Mouse (Mus musculus) hindbrain, embryonic 14.5 days (tissue): ENCODE data around the gene Nampt. TPM values are rescaled to one million over a fixed set of nuclear protein-coding genes. Genes with fewer than 3 reads are reported as not detected.

Experiments
- ATAC-seq: fragments of 200-750 bp; cut with Nextera tagmentation; 2 replicates; pipeline ENCODE4 v1.8.0; 2017; ENCODE audit warnings: moderate number of reproducible peaks, mild to moderate bottlenecking, moderate TSS enrichment, moderate library complexity; ENCODE audit not compliant: low FRiP score
- DNase-seq: peaks from one replicate; pipeline ENCODE4 v3.0.0-alpha.2; 2015; ENCODE audit warnings: low spot score
- H3K27ac ChIP-seq: fragments of 300-500 bp; sonication (generic); 2 replicates; pipeline ENCODE4 v1.5.1; 2014; ENCODE audit warnings: mild to moderate bottlenecking, moderate library complexity
- H3K27me3 ChIP-seq: fragments of 300-500 bp; sonication (generic); 2 replicates; pipeline ENCODE4 v1.6.1; 2014; ENCODE audit warnings: mild to moderate bottlenecking, low read length, mixed read lengths; ENCODE audit not compliant: control insufficient read depth, insufficient read depth
- H3K36me3 ChIP-seq: fragments of 300-500 bp; sonication (generic); replicated peaks from 2 replicates; pipeline ENCODE4 v1.6.1; 2014; ENCODE audit not compliant: control insufficient read depth, insufficient read depth
- H3K4me1 ChIP-seq: fragments of 300-500 bp; sonication (generic); replicated peaks from 2 replicates; pipeline ENCODE4 v1.6.1; 2014; ENCODE audit warnings: antibody characterized with exemption, low read length, mixed read lengths; ENCODE audit not compliant: control insufficient read depth, insufficient read depth
- H3K4me2 ChIP-seq: fragments of 300-500 bp; sonication (generic); replicated peaks from 2 replicates; pipeline ENCODE4 v1.6.1; 2014; ENCODE audit warnings: mild to moderate bottlenecking, moderate library complexity
- H3K4me3 ChIP-seq: fragments of 300-500 bp; sonication (generic); replicated peaks from 2 replicates; pipeline ENCODE4 v1.5.1; 2014; ENCODE audit warnings: mild to moderate bottlenecking, low read length
- H3K9ac ChIP-seq: fragments of 300-500 bp; sonication (generic); 2 replicates; pipeline ENCODE4 v1.6.1; 2014
- H3K9me3 ChIP-seq: fragments of 300-500 bp; sonication (generic); 2 replicates; pipeline ENCODE4 v1.6.1; 2016; ENCODE audit warnings: low read length; ENCODE audit not compliant: control insufficient read depth
- WGBS: fragments of 180-500 bp; shearing (Covaris S2); extraction: QIAGEN DNeasy Blood & Tissue Kit; methylation state at CpG from one replicate; pipeline ENCODE4 v1.1.7; 2014; 5-methylcytosine and 5-hydroxymethylcytosine counted together
- polyA plus RNA-seq: library from polyadenylated mRNA; unstranded; fragments of >200 nt; fragmentation: Nextera tagmentation; extraction: Ambion mirVana; gene quantifications from 2 replicates; pipeline ENCODE4 v1.2.1, GENCODE M21; 2014

The Nampt gene
- polyA plus RNA-seq, 1 experiment from 2014 or later, result 39.3 TPM

GRCm38 (mm10) chr12:32858444-32858843, 39.1 kb downstream of the Nampt start:
- no peak for ATAC-seq
- peaks cover 4% of the 10 kb centered on the region; the same call in 1 of the 2 replicates for H3K36me3 ChIP-seq
- H3K27me3 ChIP-seq, result no peaks in the 10 kb centered on the region
- H3K9me3 ChIP-seq, result no peaks in the 10 kb centered on the region
- H3K4me3 ChIP-seq, result no peak overlapping the region
- no peak overlapping the region for H3K27ac ChIP-seq
- no peak for DNase-seq
- no peaks in the 10 kb centered on the region for H3K4me1 ChIP-seq
- H3K4me2 ChIP-seq, result no peak overlapping the region
- H3K9ac ChIP-seq, result no peak overlapping the region
- WGBS, result 72% methylated on average over 1 of the region's 1 CpGs

GRCm38 (mm10) chr12:32860820-32861219, 41.5 kb downstream of the Nampt start:
- H3K4me3 ChIP-seq, result no peak overlapping the region
- H3K36me3 ChIP-seq, result no peaks in the 10 kb centered on the region
- H3K27ac ChIP-seq, result no peak overlapping the region
- no peaks in the 10 kb centered on the region for H3K9me3 ChIP-seq
- ATAC-seq (no peak), DNase-seq (no peak)
- no peaks in the 10 kb centered on the region for H3K27me3 ChIP-seq
- no peak overlapping the region for H3K9ac ChIP-seq
- H3K4me2 ChIP-seq, result no peak overlapping the region
- H3K4me1 ChIP-seq, result no peaks in the 10 kb centered on the region
- WGBS, result 97% methylated on average over 5 of the region's 5 CpGs

- no peak for DNase-seq
- ATAC-seq, result no peak
- Histone ChIP-seq H3K4me2 (no peak overlapping the region), H3K36me3 (no peaks in the 10 kb centered on the region), H3K27ac (no peak overlapping the region), H3K4me1 (no peaks in the 10 kb centered on the region), H3K9ac (no peak overlapping the region), H3K27me3 (no peaks in the 10 kb centered on the region), H3K9me3 (no peaks in the 10 kb centered on the region), H3K4me3 (no peak overlapping the region)
- 84% methylated on average over 5 of the region's 5 CpGs for WGBS
These were observed 51.5 kb downstream of the Nampt start for GRCm38 (mm10) chr12:32870815-32871214.

GRCm38 (mm10) chr12:32877500-32877899, 58.2 kb downstream of the Nampt start:
- H3K4me1 ChIP-seq, result no peaks in the 10 kb centered on the region
- no peak overlapping the region for H3K9ac ChIP-seq
- no peaks in the 10 kb centered on the region for H3K27me3 ChIP-seq
- H3K4me2 ChIP-seq, result no peak overlapping the region
- no peak overlapping the region for H3K4me3 ChIP-seq
- no peaks in the 10 kb centered on the region for H3K36me3 ChIP-seq
- no peaks in the 10 kb centered on the region for H3K9me3 ChIP-seq
- peak; percentile 41; the same call in 1 of the 2 replicates for ATAC-seq
- H3K27ac ChIP-seq, result 0 out of 2 replicates have a peak overlapping the region, but pooled peaks have one; percentile 21
- WGBS, result 84% methylated on average over 9 of the region's 9 CpGs
- no peak for DNase-seq

GRCm38 (mm10) chr12:32877964-32878571, 58.7 kb downstream of the Nampt start:
- ATAC-seq, result peak; percentile 90
- Histone ChIP-seq H3K9me3 (no peaks in the 10 kb centered on the region), H3K9ac (no peak overlapping the region), H3K4me3 (no peak overlapping the region), H3K4me2 (no peak overlapping the region), H3K4me1 (no peaks in the 10 kb centered on the region), H3K27ac (0 out of 2 replicates have a peak overlapping the region, but pooled peaks have one; percentile 21), H3K27me3 (no peaks in the 10 kb centered on the region), H3K36me3 (no peaks in the 10 kb centered on the region)
- DNase-seq, result peak; percentile 72
- 50% methylated on average over 11 of the region's 11 CpGs for WGBS

- H3K4me1 ChIP-seq, result no peaks in the 10 kb centered on the region
- H3K9me3 ChIP-seq, result no peaks in the 10 kb centered on the region
- no peak overlapping the region for H3K4me3 ChIP-seq
- H3K27me3 ChIP-seq, result no peaks in the 10 kb centered on the region
- WGBS, result 90% methylated on average over 3 of the region's 3 CpGs
- no peak overlapping the region for H3K27ac ChIP-seq
- ATAC-seq (no peak), DNase-seq (no peak)
- H3K36me3 ChIP-seq, result no peaks in the 10 kb centered on the region
- no peak overlapping the region for H3K4me2 ChIP-seq
- H3K9ac ChIP-seq, result no peak overlapping the region
These were observed 60.0 kb downstream of the Nampt start for GRCm38 (mm10) chr12:32879371-32879770.

- H3K9me3 ChIP-seq, result no peaks in the 10 kb centered on the region
- H3K4me1 ChIP-seq, result no peaks in the 10 kb centered on the region
- H3K27ac ChIP-seq, result no peak overlapping the region
- DNase-seq (no peak), ATAC-seq (no peak)
- H3K36me3 ChIP-seq, result no peaks in the 10 kb centered on the region
- H3K9ac ChIP-seq, result no peak overlapping the region
- H3K4me3 ChIP-seq, result no peak overlapping the region
- no peak overlapping the region for H3K4me2 ChIP-seq
- WGBS, result 79% methylated on average over 9 of the region's 9 CpGs
- H3K27me3 ChIP-seq, result no peaks in the 10 kb centered on the region
These were observed 65.0 kb downstream of the Nampt start for GRCm38 (mm10) chr12:32884356-32884755.

GRCm38 (mm10) chr12:32885041-32885440, 65.7 kb downstream of the Nampt start:
- H3K4me3 ChIP-seq, result no peak overlapping the region
- ATAC-seq (no peak), DNase-seq (no peak)
- no peaks in the 10 kb centered on the region for H3K27me3 ChIP-seq
- no peak overlapping the region for H3K27ac ChIP-seq
- H3K4me1 ChIP-seq, result no peaks in the 10 kb centered on the region
- H3K4me2 ChIP-seq, result no peak overlapping the region
- whole genome bisulfite sequencing, result 81% methylated on average over 2 of the region's 2 CpGs
- no peaks in the 10 kb centered on the region for H3K9me3 ChIP-seq
- H3K9ac ChIP-seq, result no peak overlapping the region
- H3K36me3 ChIP-seq, result no peaks in the 10 kb centered on the region

- WGBS, result 92% methylated on average over 2 of the region's 2 CpGs
These were observed 67.0 kb downstream of the Nampt start for GRCm38 (mm10) chr12:32886353-32886752.

GRCm38 (mm10) chr12:32888226-32888625, 68.9 kb downstream of the Nampt start:
- H3K4me1 ChIP-seq, result peaks cover under 1% of the 10 kb centered on the region; the same call in 1 of the 2 replicates
- H3K4me2 ChIP-seq, result no peak overlapping the region
- H3K9me3 ChIP-seq, result no peaks in the 10 kb centered on the region
- DNase-seq, result no peak
- ATAC-seq, result no peak
- no peak overlapping the region for H3K4me3 ChIP-seq
- no peak overlapping the region for H3K27ac ChIP-seq
- no peaks in the 10 kb centered on the region for H3K27me3 ChIP-seq
- 92% methylated on average over 3 of the region's 3 CpGs for WGBS
- H3K36me3 ChIP-seq, result no peaks in the 10 kb centered on the region
- H3K9ac ChIP-seq, result no peak overlapping the region

More at GRCm38 (mm10) chr12:32886353-32886752, 67.0 kb downstream of the Nampt start:
- Histone ChIP-seq H3K4me1 (no peaks in the 10 kb centered on the region), H3K27me3 (no peaks in the 10 kb centered on the region), H3K4me2 (no peak overlapping the region), H3K9me3 (no peaks in the 10 kb centered on the region), H3K9ac (no peak overlapping the region), H3K27ac (no peak overlapping the region), H3K36me3 (no peaks in the 10 kb centered on the region), H3K4me3 (no peak overlapping the region)
- ATAC-seq (no peak), DNase-seq (no peak)
